Mouse (Mus musculus) heart, embryonic 13.5 days (tissue): ENCODE results near the gene Aif1. TPM values are rescaled to one million over a fixed set of nuclear protein-coding genes. Genes with fewer than 3 reads are reported as not detected.

Source experiments
- ATAC-seq: fragments of 200-750 bp; cut with Nextera tagmentation; 2 replicates; pipeline ENCODE4 v1.8.0; 2017; ENCODE audit warnings: moderate TSS enrichment; ENCODE audit not compliant: insufficient number of reproducible peaks, low FRiP score, low TSS enrichment; ENCODE audit errors: extremely low read depth
- H3K27ac ChIP-seq: fragments of 300-500 bp; sonication (generic); replicated peaks from 2 replicates; pipeline ENCODE4 v1.5.1; 2015; ENCODE audit warnings: moderate library complexity, mild to moderate bottlenecking, inconsistent platforms
- H3K27me3 ChIP-seq: fragments of 300-500 bp; sonication (generic); replicated peaks from 2 replicates; pipeline ENCODE4 v1.6.1; 2015; ENCODE audit warnings: mild to moderate bottlenecking, inconsistent platforms
- H3K36me3 ChIP-seq: fragments of 300-500 bp; sonication (generic); 2 replicates; pipeline ENCODE4 v1.6.1; 2015; ENCODE audit warnings: mild to moderate bottlenecking, inconsistent platforms
- H3K4me1 ChIP-seq: fragments of 300-500 bp; sonication (generic); 2 replicates; pipeline ENCODE4 v1.6.1; 2015; ENCODE audit warnings: inconsistent platforms
- H3K4me2 ChIP-seq: fragments of 300-500 bp; sonication (generic); 2 replicates; pipeline ENCODE4 v1.6.1; 2015; ENCODE audit warnings: inconsistent platforms, mild to moderate bottlenecking, moderate library complexity
- H3K4me3 ChIP-seq: fragments of 300-500 bp; sonication (generic); 2 replicates; pipeline ENCODE4 v1.5.1; 2015; ENCODE audit warnings: moderate library complexity, mild to moderate bottlenecking, inconsistent platforms
- H3K9ac ChIP-seq: fragments of 300-500 bp; sonication (generic); 2 replicates; pipeline ENCODE4 v1.6.1; 2015; ENCODE audit warnings: inconsistent platforms, mild to moderate bottlenecking, moderate library complexity
- H3K9me3 ChIP-seq: fragments of 300-500 bp; sonication (generic); 2 replicates; pipeline ENCODE4 v1.6.1; 2016; ENCODE audit warnings: inconsistent platforms
- WGBS: fragments of 180-500 bp; shearing (Covaris S2); methylation state at CpG from one replicate; pipeline ENCODE4 v1.1.7; 2015; ENCODE audit warnings: mixed read lengths; 5-methylcytosine and 5-hydroxymethylcytosine counted together
- polyA plus RNA-seq: library from polyadenylated mRNA; unstranded; fragments of >200 nt; fragmentation: Nextera tagmentation; extraction: Ambion mirVana; gene quantifications from 2 replicates; pipeline ENCODE4 v1.2.1, GENCODE M21; 2015

Gene Aif1
- polyA plus RNA-seq, 1 experiment from 2014 or later: 7.8 TPM

DNA sequence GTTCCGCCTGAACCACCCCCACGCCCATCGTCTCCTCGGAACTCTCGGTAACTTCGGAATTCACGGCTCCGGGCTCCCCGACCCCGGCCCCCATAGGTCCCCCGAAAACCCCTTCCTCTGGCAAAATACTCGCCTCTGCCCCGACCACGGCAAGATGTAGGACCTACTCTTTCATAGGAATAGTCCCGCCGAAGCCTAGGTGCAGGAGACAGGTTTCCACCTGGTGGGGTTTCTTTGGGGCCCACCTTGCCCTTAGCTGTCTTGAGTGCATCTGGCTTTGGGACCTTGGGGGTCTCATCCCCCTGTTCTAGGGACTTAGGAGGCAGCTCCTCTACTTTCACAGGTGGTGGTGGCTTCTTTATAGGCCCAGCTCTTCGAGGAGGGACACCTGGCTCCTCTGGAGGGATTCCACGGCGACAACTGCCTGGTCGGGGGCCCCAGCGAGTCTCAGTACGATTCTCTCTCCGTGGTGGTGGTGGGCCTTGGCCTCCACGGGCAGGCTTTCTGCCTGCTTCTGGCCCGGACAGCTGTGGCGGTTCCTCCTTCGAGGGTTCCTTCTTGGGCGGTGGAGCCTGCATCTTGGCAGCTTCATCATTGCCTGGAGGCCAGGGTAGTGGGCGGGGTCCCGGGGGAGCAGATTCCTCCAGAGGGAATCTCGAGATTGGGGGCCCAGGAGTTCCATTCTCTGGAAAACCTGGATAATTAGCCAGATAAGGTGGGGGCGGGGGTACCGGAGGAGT, 19.2 kb downstream of the Aif1 start:
- no peaks in the 10 kb centered on the region for H3K27me3 ChIP-seq
- no peaks in the 10 kb centered on the region for H3K9me3 ChIP-seq
- no peak overlapping the region for H3K4me3 ChIP-seq
- WGBS: 85% methylated on average over 33 of the region's 33 CpGs
- H3K27ac ChIP-seq: no peak overlapping the region
- ATAC-seq: no peak
- H3K4me2 ChIP-seq: no peak overlapping the region
- H3K4me1 ChIP-seq: peaks cover 10% of the 10 kb centered on the region
- peaks cover 100% of the 10 kb centered on the region for H3K36me3 ChIP-seq
- no peak overlapping the region for H3K9ac ChIP-seq

DNA sequence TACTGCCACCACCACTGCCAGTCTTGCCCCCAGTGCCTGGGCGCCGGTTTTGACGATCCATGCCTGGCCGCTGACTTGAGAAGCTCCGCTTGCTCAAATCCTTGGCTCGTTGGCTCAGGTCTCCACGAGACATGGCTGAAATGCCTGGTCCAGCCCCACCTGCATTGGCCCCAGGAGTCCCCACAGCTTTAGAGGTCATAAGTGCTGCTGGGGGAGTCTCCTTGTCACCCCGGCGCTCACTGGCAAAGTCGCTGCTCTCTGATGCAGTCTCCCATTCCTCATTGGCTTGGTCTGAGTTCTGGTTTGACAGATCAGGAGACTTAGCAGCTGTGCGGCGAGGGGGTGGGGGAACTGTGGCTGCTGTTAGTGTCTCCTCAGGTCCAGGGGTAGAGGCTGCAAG, 20.4 kb downstream of the Aif1 start:
- ATAC-seq: no peak
- Histone ChIP-seq H3K9ac (no peak overlapping the region), H3K4me2 (no peak overlapping the region), H3K4me3 (no peak overlapping the region), H3K9me3 (no peaks in the 10 kb centered on the region), H3K36me3 (peaks cover 99% of the 10 kb centered on the region), H3K4me1 (no peaks in the 10 kb centered on the region), H3K27me3 (no peaks in the 10 kb centered on the region), H3K27ac (no peak overlapping the region)
- 86% methylated on average over 12 of the region's 12 CpGs for WGBS

DNA sequence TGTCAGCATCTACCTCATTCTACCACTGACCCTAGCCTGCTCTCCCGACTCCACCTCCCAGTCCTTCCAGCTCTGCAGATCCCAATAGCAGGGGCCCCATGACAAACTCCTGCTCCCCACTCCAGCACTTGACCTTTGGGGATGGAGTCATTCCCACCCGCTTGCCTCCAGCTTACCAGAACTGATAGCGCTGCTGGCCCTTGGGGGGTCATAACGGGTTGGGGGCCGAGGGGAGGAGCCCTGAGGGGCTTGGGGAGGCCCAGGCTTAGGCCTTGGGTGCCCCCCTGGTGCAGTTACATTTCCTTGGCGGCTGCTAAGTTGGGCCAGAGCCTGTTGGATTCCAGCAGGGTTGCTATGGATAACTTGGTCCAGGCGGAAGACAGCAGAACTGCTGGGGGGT, 21.3 kb downstream of the Aif1 start:
- Histone ChIP-seq H3K27ac (no peak overlapping the region), H3K4me1 (no peaks in the 10 kb centered on the region), H3K9ac (no peak overlapping the region), H3K27me3 (no peaks in the 10 kb centered on the region), H3K36me3 (peaks cover 99% of the 10 kb centered on the region), H3K9me3 (no peaks in the 10 kb centered on the region), H3K4me3 (no peak overlapping the region), H3K4me2 (no peak overlapping the region)
- WGBS: 82% methylated on average over 7 of the region's 7 CpGs
- ATAC-seq: no peak

DNA sequence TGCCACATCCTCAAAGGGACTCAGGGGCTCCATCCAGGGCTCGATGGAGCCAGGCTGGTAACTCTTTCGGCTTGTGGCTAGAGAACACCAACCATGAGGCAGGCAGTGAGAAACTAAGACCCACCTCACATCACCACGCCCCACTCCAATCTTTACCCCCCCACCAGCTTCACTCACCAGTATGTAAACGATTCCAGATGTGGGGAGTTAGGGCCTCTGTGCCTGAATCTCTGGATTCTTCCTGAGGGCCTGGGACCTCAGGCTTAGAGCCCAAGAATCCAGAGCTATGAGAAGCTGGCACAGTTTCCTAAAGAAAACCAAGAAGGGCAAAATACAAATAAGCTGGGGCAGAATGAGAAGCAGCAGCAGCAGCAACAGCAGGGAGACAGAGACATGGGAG, 21.9 kb downstream of the Aif1 start:
- Histone ChIP-seq H3K9me3 (no peaks in the 10 kb centered on the region), H3K9ac (no peak overlapping the region), H3K4me1 (no peaks in the 10 kb centered on the region), H3K4me2 (no peak overlapping the region), H3K4me3 (no peak overlapping the region), H3K27ac (no peak overlapping the region), H3K36me3 (peaks cover 99% of the 10 kb centered on the region), H3K27me3 (no peaks in the 10 kb centered on the region)
- 80% methylated on average over 4 of the region's 4 CpGs for WGBS
- no peak for ATAC-seq

DNA sequence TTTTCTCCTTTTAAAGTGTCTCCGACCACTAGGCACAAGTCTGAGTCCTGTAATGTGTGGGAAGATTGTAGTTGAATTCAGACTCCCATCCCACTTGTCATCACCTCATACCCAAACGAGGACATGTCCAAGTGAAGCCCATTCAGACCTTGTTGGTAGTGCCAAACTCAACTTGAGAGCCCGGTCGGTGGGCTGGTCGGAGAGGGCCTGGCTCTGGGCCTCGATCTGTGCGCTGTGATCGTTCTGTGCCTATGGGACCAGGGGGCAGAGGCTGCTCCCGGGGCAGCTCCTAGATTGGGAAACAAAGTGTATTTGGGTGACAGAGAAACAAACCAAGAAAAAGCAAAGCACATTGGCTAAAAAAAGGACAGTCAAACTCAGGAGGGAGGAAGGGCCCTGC, 22.8 kb downstream of the Aif1 start:
- 72% methylated on average over 9 of the region's 9 CpGs for WGBS
- peaks cover 99% of the 10 kb centered on the region for H3K36me3 ChIP-seq
- no peaks in the 10 kb centered on the region for H3K27me3 ChIP-seq
- no peak overlapping the region for H3K9ac ChIP-seq
- no peak overlapping the region for H3K4me3 ChIP-seq
- no peaks in the 10 kb centered on the region for H3K9me3 ChIP-seq
- ATAC-seq: no peak
- H3K4me2 ChIP-seq: no peak overlapping the region
- no peak overlapping the region for H3K27ac ChIP-seq
- H3K4me1 ChIP-seq: no peaks in the 10 kb centered on the region

DNA sequence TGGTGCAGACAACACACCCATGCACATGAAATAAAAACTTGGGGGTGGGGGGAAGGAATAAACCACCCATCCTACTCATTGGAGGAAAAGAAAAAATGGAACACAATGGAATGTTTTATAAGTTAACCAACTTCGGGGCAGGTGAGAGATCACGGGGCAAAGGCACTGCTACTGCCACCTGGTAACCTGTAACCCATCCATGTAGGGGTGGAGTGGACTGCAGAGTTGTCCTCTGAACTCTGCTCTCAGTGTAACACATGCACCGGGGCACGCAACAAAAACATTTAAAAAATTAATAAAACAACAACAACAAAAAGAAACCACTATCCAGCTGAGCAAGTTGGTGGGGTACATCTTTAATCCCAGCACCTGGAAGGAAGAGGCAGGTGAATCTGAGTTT, 23.7 kb downstream of the Aif1 start:
- Histone ChIP-seq H3K36me3 (peaks cover 99% of the 10 kb centered on the region), H3K27ac (no peak overlapping the region), H3K27me3 (no peaks in the 10 kb centered on the region), H3K9ac (no peak overlapping the region), H3K4me3 (no peak overlapping the region), H3K4me1 (no peaks in the 10 kb centered on the region), H3K9me3 (no peaks in the 10 kb centered on the region), H3K4me2 (no peak overlapping the region)
- no peak for ATAC-seq
- WGBS: 92% methylated on average over 4 of the region's 4 CpGs

DNA sequence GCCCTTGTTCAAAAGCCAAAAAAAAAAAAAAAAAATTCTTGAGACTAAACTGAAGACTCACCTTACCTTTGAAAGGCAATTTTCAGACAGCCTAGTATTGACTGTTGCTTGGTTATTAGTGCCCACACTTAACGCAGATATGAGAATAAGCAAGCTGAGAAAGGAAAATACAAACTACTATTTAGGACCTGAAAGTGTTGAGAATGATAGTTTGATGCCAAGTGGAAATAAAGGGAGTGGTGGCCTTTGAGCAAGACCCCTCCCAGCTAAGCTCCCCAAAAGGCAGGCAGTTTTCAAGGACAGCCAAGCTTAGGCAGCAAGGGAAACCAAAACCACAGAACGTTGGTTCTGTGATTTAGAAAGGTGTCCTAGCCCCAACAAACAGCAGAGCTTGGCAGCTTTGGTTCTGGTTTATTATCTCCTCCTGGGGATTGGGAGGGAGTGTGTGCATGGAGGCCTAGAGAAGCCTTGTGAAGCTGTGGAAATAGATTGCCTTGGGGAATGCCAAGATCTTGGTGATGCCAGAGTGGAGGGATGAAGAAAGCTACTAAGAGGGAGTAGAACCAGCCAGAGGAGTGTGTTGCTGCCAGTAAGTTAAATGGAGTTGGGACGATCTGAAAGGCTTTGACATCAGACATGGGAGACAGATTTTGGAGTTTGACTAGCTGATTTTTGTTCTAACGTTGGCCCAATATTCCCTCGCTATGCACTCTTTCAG, 27.8 kb downstream of the Aif1 start:
- WGBS: 68% methylated on average over 5 of the region's 5 CpGs
- Histone ChIP-seq H3K4me1 (no peaks in the 10 kb centered on the region), H3K9ac (no peak overlapping the region), H3K9me3 (no peaks in the 10 kb centered on the region), H3K4me2 (no peak overlapping the region), H3K36me3 (peaks cover 99% of the 10 kb centered on the region), H3K27me3 (no peaks in the 10 kb centered on the region), H3K4me3 (no peak overlapping the region), H3K27ac (0 out of 2 replicates have a peak overlapping the region, but pooled peaks have one; percentile 5)
- ATAC-seq: no peak

DNA sequence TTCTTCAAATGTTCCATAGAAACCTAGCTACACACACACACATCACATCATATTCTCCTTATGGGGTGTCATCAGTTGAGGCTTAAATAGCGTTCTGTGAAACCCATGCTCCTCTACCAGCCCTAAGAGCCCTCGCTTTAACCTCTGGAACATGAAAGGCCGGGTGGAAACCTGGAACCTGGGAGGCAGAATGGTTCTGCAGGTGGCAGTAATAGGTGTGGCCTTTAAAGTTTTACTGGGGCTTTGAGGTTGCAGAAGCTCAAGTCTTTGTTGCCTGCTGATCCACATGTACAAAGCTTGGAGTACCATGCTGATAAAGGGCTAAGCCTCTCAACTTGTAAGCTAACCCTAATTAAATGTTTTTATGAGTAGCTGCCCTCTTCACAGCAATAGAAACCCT, 28.5 kb downstream of the Aif1 start:
- Histone ChIP-seq H3K4me1 (no peaks in the 10 kb centered on the region), H3K4me2 (no peak overlapping the region), H3K4me3 (no peak overlapping the region), H3K27ac (0 out of 2 replicates have a peak overlapping the region, but pooled peaks have one; percentile 5), H3K9ac (no peak overlapping the region), H3K27me3 (no peaks in the 10 kb centered on the region), H3K9me3 (no peaks in the 10 kb centered on the region), H3K36me3 (peaks cover 99% of the 10 kb centered on the region)
- no peak for ATAC-seq
- 58% methylated on average over 3 of the region's 3 CpGs for WGBS

DNA sequence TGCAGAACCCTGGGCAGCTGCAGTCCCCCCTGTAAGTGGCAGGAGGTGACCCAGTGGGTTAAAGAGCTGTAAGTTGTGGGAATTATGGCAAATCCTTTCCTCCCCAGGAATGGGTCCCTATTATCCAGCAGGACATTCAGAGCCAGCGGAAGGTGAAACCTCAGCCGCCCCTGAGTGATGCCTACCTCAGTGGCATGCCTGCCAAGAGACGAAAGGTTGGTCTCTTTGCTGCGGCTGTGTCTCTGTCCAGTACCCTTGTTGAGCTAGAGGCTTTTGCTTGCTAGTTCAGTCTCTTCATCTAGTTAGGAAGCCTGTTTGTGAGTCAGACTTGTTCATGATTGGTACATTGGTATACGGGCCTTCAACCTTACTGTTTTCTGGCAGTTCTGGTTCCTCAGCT, 29.7 kb downstream of the Aif1 start:
- H3K9me3 ChIP-seq: no peaks in the 10 kb centered on the region
- no peak overlapping the region for H3K27ac ChIP-seq
- no peak overlapping the region for H3K9ac ChIP-seq
- peaks cover 99% of the 10 kb centered on the region for H3K36me3 ChIP-seq
- ATAC-seq: no peak
- WGBS: 86% methylated on average over 5 of the region's 5 CpGs
- H3K27me3 ChIP-seq: no peaks in the 10 kb centered on the region
- H3K4me3 ChIP-seq: no peak overlapping the region
- no peaks in the 10 kb centered on the region for H3K4me1 ChIP-seq
- no peak overlapping the region for H3K4me2 ChIP-seq

DNA sequence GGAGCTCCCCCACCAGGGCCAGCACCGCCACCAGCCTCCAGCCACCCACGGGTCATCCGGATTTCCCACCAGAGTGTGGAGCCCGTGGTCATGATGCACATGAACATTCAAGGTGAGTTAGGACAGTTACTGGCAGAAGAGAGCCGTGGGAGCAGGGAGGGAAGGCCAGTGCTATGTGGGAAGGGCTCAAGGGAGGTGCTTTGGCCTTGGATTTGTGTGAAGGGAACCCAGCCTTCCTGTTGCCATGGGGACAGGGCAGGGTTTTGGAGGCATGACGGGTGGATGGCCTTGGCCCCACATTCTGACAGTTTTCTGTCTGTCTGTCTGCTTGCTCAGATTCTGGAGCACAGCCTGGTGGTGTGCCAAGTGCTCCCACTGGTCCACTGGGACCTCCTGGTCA, 33.9 kb downstream of the Aif1 start:
- Histone ChIP-seq H3K4me3 (no peak overlapping the region), H3K4me2 (no peak overlapping the region), H3K27ac (no peak overlapping the region), H3K9ac (no peak overlapping the region), H3K9me3 (no peaks in the 10 kb centered on the region), H3K4me1 (peaks cover 10% of the 10 kb centered on the region), H3K36me3 (peaks cover 92% of the 10 kb centered on the region), H3K27me3 (no peaks in the 10 kb centered on the region)
- 90% methylated on average over 6 of the region's 6 CpGs for WGBS
- ATAC-seq: no peak

DNA sequence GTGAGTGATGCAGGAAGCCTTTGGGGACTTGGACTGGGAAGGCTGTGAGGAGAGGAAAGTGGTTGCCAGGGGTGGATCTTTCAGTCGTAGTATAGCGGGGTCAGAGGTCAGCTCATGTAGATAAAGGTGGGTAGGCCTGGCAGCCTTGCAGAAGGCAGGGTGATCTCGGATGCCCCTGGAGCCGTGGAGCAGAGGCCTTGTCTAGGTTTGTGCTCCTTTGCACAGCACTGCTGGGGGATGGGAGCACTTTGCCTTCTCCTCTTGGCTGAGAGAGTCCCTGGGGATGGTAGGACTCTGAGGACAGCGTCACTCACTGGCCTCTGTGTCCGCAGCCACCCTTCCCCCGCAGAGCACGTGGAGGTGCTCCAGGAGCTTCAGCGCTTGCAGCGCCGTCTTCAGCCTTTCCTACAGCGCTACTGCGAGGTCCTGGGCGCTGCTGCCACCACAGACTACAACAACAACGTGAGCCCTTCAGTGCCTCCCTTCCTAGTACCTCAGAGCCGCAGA, 35.3 kb downstream of the Aif1 start:
- 75% methylated on average over 16 of the region's 16 CpGs for WGBS
- ATAC-seq: no peak

DNA sequence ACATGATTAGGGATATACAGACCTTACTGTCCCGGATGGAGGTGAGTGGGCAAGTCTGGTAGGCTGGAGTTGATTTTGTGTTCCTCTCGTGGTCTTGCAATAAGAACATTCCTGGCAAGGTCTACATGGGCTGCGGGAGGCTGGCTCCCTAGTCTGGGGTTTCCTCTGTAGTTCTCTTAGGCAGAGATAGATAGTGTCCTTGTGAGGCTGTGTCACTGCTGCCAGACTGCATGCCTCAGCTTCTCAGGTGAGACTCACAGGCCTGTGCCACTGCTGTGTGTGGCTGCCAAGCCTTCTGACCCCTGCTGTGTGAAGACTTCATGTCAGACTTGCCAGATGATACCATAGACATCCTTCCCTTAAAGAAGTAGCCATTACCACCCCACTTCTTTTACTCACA, 36.6 kb downstream of the Aif1 start:
- H3K4me2 ChIP-seq: no peak overlapping the region
- no peaks in the 10 kb centered on the region for H3K9me3 ChIP-seq
- H3K9ac ChIP-seq: no peak overlapping the region
- H3K4me3 ChIP-seq: no peak overlapping the region
- no peak overlapping the region for H3K27ac ChIP-seq
- H3K36me3 ChIP-seq: peaks cover 65% of the 10 kb centered on the region
- peaks cover 20% of the 10 kb centered on the region for H3K4me1 ChIP-seq
- 91% methylated on average over 3 of the region's 3 CpGs for WGBS
- no peaks in the 10 kb centered on the region for H3K27me3 ChIP-seq
- no peak for ATAC-seq

More for the DNA sequence above, 35.3 kb downstream of the Aif1 start:
- peaks cover 78% of the 10 kb centered on the region for H3K36me3 ChIP-seq
- no peaks in the 10 kb centered on the region for H3K9me3 ChIP-seq
- no peaks in the 10 kb centered on the region for H3K27me3 ChIP-seq
- H3K4me3 ChIP-seq: no peak overlapping the region
- H3K4me1 ChIP-seq: peaks cover 20% of the 10 kb centered on the region
- H3K4me2 ChIP-seq: no peak overlapping the region
- H3K9ac ChIP-seq: no peak overlapping the region
- H3K27ac ChIP-seq: no peak overlapping the region
